Mouse (Mus musculus) thymus, adult 2 months (tissue): ENCODE measurements around the gene Nup107.

Experiments used
- CTCF ChIP-seq: fragments of 200-500 bp; IDR thresholded peaks from 2 replicates; pipeline ENCODE4 v1.5.1; 2012; ENCODE audit warnings: mild to moderate bottlenecking, control low read depth, low read length, moderate library complexity, borderline replicate concordance; ENCODE audit not compliant: control insufficient read depth, poor library complexity, insufficient read depth; ENCODE audit errors: extremely low read depth
- POLR2A ChIP-seq: fragments of 200-500 bp; IDR thresholded peaks from 2 replicates; pipeline ENCODE4 v1.6.1; 2012; ENCODE audit warnings: mild to moderate bottlenecking, low read length, control low read depth, moderate library complexity; ENCODE audit not compliant: control insufficient read depth, poor library complexity, insufficient read depth; ENCODE audit errors: extremely low read depth

DNA sequence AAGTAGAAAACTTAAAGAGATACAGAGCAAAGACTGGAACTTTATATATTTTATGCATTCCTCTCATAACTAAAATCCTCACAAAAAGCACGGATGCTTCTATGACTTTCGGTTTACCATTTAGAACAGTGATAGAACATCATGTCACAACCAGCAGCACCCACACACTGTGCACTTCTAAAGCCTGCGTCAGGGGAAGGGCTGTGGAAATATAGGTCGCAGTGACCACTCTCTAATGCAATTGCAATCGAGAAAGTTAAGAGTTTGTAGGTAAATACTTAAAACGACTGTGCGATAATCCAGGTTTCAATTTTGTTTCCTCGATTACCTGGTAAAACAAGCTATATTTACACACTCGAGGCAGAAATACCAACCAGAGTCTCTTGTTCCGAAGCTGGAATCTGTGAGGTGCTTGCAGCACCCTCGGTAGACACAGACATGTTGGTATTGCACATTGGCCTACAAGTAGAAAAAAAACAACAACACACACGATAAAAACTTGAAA, 83.1 kb downstream of the Nup107 start:
- TF ChIP-seq CTCF (no peak), POLR2A (no peak)
